Mouse (Mus musculus) testis, adult 2 months (tissue): ENCODE results near the gene Nav2. TPM values are rescaled to one million over a fixed set of nuclear protein-coding genes. Genes with fewer than 3 reads are reported as not detected.
A peak's percentile ranks its signal among the peaks of the same experiment; 100 is the strongest.

Experiments
- H3K27ac ChIP-seq: fragments of 200-500 bp; 2 replicates; pipeline ENCODE4 v1.5.1; 2012; ENCODE audit warnings: low read depth, low read length; ENCODE audit not compliant: control insufficient read depth, insufficient read depth
- H3K27me3 ChIP-seq: fragments of 200-500 bp; 2 replicates; pipeline ENCODE4 v1.6.1; 2012; ENCODE audit warnings: mild to moderate bottlenecking, low read length, moderate library complexity; ENCODE audit not compliant: control insufficient read depth, insufficient read depth
- H3K36me3 ChIP-seq: fragments of 200-500 bp; 2 replicates; pipeline ENCODE4 v1.6.1; 2012; ENCODE audit warnings: mild to moderate bottlenecking, low read length; ENCODE audit not compliant: control insufficient read depth, insufficient read depth
- H3K4me1 ChIP-seq: fragments of 200-500 bp; 2 replicates; pipeline ENCODE4 v1.6.1; 2012; ENCODE audit warnings: low read length; ENCODE audit not compliant: control insufficient read depth, insufficient read depth
- H3K4me3 ChIP-seq: fragments of 200-500 bp; 2 replicates; pipeline ENCODE4 v1.5.1; 2012; ENCODE audit warnings: low read depth, mild to moderate bottlenecking, low read length, moderate library complexity, mixed read lengths; ENCODE audit not compliant: control insufficient read depth
- CTCF ChIP-seq: fragments of 200-500 bp; IDR thresholded peaks from 2 replicates; pipeline ENCODE4 v1.5.1; 2012; ENCODE audit warnings: low read depth, mild to moderate bottlenecking, inconsistent platforms, low read length, moderate library complexity; ENCODE audit not compliant: control insufficient read depth, insufficient read depth, insufficient replicate concordance
- POLR2A ChIP-seq: fragments of 200-500 bp; IDR thresholded peaks from 2 replicates; pipeline ENCODE4 v1.6.1; 2012; ENCODE audit warnings: low read depth, mild to moderate bottlenecking, inconsistent platforms, low read length, moderate library complexity; ENCODE audit not compliant: control insufficient read depth
- polyA plus RNA-seq: library from polyadenylated mRNA; depleted of rRNA; stranded (reverse); fragments of >200 nt; gene quantifications from 2 replicates; pipeline ENCODE4 v1.2.3, GENCODE M21; 2012

The Nav2 gene
- polyA plus RNA-seq, 1 experiment: 20.8 TPM

DNA sequence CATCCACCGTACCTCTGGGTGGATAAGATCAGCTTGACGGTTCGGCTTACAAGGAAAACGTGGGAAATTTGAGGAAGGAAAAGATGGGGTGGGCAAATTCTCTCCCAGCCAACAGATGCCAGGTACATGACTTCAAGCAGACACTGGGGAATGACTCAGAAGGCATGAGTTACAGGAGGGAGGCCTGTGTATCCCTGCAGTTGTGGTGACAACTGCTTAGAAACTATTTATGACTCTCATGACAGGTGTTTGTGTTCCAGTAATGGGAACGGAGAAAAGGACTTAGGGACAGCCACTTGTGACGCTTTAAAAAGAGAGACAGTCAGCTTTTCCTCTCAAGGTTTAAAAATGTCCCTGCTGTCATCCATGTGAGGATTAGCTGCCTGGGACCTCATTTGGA lies 38.4 kb upstream of the Nav2 start:
- Histone ChIP-seq H3K36me3 (no peaks in the 10 kb centered on the region; the same call in 1 of the 2 replicates), H3K27ac (no peak overlapping the region), H3K4me1 (no peaks in the 10 kb centered on the region), H3K4me3 (no peak overlapping the region), H3K27me3 (no peaks in the 10 kb centered on the region)
- no peak for TF ChIP-seq POLR2A
- no peak for TF ChIP-seq CTCF

GRCm38 (mm10) chr7:48870579-48871180 lies 37.8 kb upstream of the Nav2 start:
- no peak for TF ChIP-seq CTCF
- TF ChIP-seq POLR2A: no peak
- Histone ChIP-seq H3K36me3 (no peaks in the 10 kb centered on the region; the same call in 1 of the 2 replicates), H3K4me1 (no peaks in the 10 kb centered on the region), H3K27me3 (no peaks in the 10 kb centered on the region), H3K4me3 (no peak overlapping the region), H3K27ac (no peak overlapping the region)

DNA sequence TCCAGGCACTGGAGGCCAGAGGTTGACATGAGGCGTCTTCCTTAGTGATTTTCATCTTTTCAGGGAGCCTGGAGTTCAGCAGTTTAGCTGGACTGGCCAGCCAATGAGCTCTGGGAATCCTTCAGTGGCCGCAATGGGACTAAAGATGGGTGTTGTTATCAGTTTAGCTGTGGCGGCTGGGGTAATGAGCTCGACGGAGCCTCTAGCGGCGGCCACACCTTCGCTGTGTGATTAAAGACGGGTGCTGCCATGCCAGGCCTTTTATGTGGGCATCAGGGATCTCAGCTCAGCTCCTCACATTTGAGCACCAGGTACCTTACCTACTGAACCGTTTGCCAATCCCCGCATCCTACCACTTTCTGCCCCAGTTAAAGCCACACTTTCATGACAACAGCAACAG lies 37.2 kb upstream of the Nav2 start:
- H3K27me3 ChIP-seq: no peaks in the 10 kb centered on the region
- H3K4me1 ChIP-seq: no peaks in the 10 kb centered on the region
- no peaks in the 10 kb centered on the region; the same call in 1 of the 2 replicates for H3K36me3 ChIP-seq
- H3K27ac ChIP-seq: no peak overlapping the region
- H3K4me3 ChIP-seq: no peak overlapping the region
- TF ChIP-seq CTCF (no peak), POLR2A (no peak)

GRCm38 (mm10) chr7:48875096-48875495 lies 33.4 kb upstream of the Nav2 start:
- H3K36me3 ChIP-seq: no peaks in the 10 kb centered on the region; the same call in 1 of the 2 replicates
- no peak overlapping the region for H3K27ac ChIP-seq
- H3K4me3 ChIP-seq: no peak overlapping the region
- no peak for TF ChIP-seq CTCF
- TF ChIP-seq POLR2A: no peak
- no peaks in the 10 kb centered on the region for H3K4me1 ChIP-seq
- H3K27me3 ChIP-seq: no peaks in the 10 kb centered on the region

- TF ChIP-seq CTCF: 0 out of 2 replicates have a peak, but pooled peaks have one; percentile 12
- no peak for TF ChIP-seq POLR2A
- Histone ChIP-seq H3K36me3 (no peaks in the 10 kb centered on the region; the same call in 1 of the 2 replicates), H3K27ac (no peak overlapping the region), H3K4me1 (peaks cover 5% of the 10 kb centered on the region), H3K4me3 (no peak overlapping the region), H3K27me3 (no peaks in the 10 kb centered on the region)
Observed at GRCm38 (mm10) chr7:48876526-48876925, 32.0 kb upstream of the Nav2 start.

DNA sequence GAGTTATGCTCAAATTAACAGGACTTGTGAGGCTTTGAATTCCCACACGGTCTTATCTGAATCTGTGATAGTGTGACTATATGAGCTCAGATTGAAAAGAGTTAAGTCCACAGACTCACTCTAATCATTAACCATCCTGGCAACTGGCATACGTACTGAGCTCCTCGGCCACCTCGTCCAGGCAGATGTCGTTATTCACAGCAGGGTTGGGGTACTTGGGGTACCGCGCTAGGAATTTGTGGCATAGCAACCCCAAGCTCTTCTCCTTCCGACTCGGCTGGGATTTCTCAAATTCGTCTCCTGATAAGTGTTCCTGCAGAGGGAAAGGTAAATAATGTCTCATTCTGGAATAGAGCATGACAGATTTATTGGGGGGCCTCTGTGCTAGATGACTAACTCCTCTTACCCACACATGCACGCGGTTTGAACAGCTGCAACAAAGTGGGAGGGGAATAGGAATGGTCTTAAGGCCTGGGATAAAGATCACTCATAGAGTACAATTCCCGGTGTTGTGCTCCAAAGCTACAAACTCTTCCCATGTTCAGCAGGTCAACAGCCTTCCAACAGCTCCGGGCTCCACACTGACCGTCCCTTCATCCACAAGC lies 30.6 kb upstream of the Nav2 start:
- TF ChIP-seq POLR2A (no peak), CTCF (no peak)
- Histone ChIP-seq H3K27me3 (no peaks in the 10 kb centered on the region), H3K4me1 (peaks cover 15% of the 10 kb centered on the region), H3K27ac (no peak overlapping the region), H3K36me3 (no peaks in the 10 kb centered on the region; the same call in 1 of the 2 replicates), H3K4me3 (no peak overlapping the region)

- Histone ChIP-seq H3K4me1 (peaks cover 15% of the 10 kb centered on the region), H3K36me3 (no peaks in the 10 kb centered on the region; the same call in 1 of the 2 replicates), H3K4me3 (no peak overlapping the region), H3K27ac (no peak overlapping the region), H3K27me3 (no peaks in the 10 kb centered on the region)
- no peak for TF ChIP-seq POLR2A
- TF ChIP-seq CTCF: no peak
Observed at GRCm38 (mm10) chr7:48879574-48879973, 28.9 kb upstream of the Nav2 start.
